Mouse (Mus musculus) erythroblast, embryonic 14.5 days (primary cell): ENCODE measurements around the gene Tenm3.

ENCODE experiments used
- GATA1 ChIP-seq: IDR thresholded peaks from 2 replicates; pipeline ENCODE4 v1.6.1; 2012; ENCODE audit warnings: low read length, inconsistent platforms, mixed read lengths
- TAL1 ChIP-seq: IDR thresholded peaks from 3 replicates; pipeline ENCODE4 v1.6.1; 2012; ENCODE audit warnings: low read length, inconsistent platforms, mixed read lengths

GRCm38 (mm10) chr8:48417714-48418113, 426.0 kb downstream of the Tenm3 start:
- no peak for TF ChIP-seq GATA1
- TF ChIP-seq TAL1: no peak
